Mouse (Mus musculus) retina, adult 2 months (tissue): ENCODE measurements around the gene Armc5.
A peak's percentile ranks its signal among the peaks of the same experiment; 100 is the strongest.

Source experiments
- DNase-seq: peaks from one replicate; pipeline ENCODE4 v3.0.0-alpha.2; 2012; ENCODE audit warnings: low read depth, low spot score

The Armc5 gene

DNA sequence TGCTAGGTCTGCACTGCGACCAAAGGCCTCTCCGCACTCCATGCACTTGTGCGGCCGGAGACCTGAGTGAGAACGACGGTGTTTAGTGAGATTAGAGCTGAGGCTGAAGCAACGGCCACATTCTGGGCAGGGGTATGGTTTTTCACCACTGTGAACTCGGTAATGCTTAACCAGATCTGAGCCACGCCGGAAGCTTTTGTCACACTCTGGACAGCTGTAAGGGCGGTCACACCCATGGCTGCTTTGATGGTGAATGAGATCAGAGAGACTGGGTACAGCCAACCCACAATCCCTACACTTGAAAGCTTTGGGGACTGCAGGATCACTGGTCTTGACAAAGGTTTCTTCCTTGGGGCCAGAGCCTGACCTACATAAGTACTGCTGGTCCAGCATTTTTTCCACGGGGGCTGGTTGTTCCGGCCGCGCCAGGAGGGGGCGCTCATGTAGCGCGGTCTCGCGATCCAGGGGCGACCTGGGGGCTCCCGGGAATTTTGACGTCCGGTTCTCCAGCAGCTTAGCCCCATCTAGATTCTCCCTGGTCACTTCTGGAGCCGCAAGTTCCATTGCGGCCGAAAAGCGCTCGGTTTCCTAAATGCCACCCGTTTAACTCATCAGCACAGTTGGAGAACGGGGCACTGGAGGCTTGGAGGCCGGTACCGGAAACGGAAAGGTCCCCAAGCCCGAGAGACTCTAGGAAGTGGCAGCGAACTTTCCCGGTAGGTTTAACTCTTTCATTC, at the start of gene Armc5:
Gene Armc5, plus strand, starts transcription at position 487 of the 737 bp plus-strand sequence.
- DNase-seq, result peak; percentile 56

DNA sequence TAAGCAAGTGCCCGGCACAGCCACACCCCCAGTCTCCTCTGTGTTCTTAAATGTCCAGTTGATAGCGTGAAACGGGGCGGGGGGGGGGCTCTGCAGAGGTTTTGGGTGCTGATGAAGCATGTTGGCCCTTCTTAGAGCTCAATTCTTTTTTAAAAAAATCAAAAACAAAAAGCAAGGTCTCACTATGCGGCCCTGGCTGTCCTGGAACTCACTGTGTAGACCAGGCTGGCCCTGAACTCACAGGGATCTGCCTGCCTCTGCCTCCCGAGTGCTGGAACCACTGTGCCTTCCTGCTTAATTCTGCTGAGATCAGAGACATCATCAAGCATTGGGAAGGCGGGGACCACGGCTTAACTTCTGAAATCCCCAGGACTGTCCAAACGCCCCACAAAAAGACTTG, 35.5 kb upstream of the Armc5 start:
- no peak for DNase-seq

DNA sequence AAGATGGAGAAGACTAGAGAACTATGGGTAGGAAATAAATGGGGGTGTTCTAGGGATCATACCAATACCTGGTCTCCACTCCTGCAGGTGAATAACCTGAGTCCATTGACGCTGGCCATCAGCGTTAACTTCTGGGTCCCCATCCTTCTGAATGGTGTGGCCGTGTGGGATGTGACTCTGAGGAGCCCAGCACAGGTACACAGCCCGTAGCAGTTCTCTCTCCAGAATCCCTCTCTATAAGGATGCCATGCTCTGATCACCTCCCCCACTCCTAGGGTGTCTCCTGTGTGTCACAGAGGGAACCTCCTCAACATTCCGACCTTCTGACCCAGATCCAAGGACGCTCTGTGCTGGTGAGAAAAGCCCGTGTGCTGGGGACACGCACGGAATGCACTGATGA, 34.1 kb upstream of the Armc5 start:
- no peak for DNase-seq

DNA sequence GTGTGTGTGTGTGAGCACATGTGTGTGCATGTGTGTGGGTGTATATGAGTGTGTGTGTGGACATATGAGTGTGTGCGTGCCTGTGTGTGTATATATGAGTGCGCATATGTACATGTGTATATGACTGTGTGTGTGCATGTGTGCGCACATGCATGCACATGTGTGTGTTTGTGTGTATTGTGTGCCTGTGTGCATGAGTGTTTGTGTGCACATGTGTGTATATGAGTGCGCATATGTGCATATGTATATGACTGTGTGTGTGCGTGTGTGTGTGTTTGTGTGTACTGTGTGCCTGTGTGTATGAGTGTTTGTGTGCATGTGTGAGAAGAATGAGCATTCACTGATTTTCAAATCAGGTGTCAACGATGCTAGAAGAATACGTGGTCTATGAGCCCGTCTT, 33.0 kb upstream of the Armc5 start:
- no peak for DNase-seq

DNA sequence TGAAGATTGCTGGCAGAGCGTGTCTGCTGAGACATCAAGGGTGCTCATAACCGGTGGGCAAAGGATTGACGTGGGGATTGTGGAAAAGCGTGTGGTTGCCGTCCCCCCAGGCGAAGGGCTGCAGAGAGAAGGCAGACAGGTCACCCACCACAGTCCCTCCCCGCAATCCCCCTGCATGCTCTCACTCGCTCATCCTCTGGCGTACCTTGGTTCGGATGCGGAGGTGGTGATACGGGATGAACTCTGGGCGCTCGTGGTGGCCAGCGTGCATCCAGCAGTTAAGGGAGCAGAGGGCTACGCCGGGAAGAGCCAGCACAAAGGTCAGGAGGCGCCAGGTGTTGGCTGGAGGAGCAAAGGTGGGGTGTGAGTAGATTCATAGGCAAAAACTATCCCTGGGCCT, 31.4 kb upstream of the Armc5 start:
- DNase-seq, result no peak

DNA sequence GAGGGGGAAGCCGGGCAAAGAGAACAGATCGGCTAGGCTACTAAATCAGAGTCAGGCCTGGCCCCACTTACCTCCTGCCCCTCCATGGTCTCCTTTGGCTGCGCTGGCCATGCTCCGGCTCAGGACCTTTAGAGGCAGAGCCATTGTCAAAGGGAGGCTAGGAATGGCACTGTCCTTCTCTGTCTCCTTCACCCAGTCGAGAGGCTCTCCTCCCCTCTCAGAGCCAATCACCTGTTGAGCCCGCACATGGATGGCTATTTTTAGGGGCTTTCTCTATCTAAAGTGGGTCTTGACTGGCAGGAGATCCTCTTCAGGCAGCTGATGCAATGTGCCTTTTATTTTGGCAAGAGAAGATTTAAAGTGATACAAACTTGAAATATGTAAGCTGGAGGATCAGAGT, 31.0 kb upstream of the Armc5 start, which contains the start of gene Cox6a2:
Gene Cox6a2, minus strand, starts transcription at position 236 of the 400 bp plus-strand sequence.
- no peak for DNase-seq

DNA sequence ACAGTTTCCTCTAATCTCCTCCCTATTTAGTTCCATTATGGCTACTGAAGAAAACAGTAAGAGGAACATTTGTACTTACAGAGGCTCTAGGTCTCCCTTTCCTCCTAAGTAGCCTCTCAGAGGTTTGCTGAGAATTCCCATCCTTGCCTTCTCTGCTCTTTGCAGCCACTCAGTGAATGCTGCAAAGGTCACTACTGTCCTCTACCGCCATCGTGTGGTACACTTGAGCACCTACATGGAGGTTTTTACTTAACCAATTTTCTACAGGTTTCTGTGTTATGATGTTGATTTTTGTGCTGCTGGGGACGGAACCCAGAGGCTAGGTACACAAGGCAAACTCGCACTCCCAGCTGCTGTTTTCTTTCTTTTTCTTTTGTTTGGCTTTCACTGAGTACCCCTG, 29.0 kb upstream of the Armc5 start:
- peak; percentile 25 for DNase-seq

DNA sequence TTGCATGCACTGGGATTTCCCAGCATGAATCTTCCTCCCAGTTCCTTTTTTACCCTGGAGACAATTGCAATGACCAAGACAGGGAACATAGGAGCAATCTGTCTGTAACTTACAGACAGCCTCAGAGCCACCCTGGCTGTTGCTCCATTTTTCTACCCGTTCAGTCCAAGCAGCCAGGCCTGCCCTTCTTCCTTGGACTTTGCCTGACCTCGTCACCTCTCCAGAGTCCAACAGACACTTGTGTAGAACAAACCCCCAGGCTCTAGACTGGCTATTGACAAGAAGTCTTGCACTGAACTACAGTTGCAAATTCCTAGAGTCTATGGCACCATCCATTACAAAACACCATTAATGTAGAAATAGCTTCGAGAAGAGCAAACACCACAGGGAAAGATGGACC, 27.3 kb upstream of the Armc5 start:
- no peak for DNase-seq

DNA sequence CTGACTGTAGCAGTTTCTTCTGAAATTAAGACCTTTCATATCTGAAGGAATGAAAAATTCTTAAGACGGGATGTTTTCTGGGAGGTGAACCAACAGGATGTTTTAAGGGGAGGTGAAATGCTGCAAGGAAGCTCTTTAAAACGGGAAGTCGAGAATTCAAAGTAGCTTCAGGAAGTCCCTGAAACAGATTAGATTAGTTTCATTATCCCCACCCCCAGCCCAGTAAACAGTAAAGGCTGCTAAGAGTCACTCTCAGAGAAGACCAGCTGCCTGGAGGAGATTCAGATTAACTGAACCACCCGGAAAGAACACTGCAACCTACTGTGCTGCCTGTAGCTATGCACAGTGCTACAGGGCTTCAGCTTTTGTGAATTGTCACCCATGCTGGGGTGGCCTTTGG, 17.2 kb upstream of the Armc5 start:
- DNase-seq, result no peak

DNA sequence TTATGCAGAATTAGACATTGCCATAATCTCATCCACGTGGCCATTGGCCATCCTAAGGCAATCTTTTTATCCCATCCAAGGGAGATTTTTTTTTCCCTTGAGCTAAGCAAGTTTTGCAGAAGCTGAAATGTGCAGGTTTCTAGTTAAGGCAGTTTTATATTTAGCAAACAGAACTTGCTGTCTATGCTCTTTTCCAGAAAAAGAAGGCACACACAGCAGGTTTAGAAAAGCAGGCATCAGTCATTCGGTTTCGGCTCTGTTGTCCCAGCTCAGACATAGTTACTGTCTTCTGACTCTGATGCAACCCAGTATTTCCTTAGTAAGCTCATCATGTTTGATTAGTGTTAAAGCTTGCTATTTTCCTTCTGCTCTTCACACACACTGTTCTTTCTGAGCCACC, 16.2 kb upstream of the Armc5 start:
- DNase-seq, result no peak

DNA sequence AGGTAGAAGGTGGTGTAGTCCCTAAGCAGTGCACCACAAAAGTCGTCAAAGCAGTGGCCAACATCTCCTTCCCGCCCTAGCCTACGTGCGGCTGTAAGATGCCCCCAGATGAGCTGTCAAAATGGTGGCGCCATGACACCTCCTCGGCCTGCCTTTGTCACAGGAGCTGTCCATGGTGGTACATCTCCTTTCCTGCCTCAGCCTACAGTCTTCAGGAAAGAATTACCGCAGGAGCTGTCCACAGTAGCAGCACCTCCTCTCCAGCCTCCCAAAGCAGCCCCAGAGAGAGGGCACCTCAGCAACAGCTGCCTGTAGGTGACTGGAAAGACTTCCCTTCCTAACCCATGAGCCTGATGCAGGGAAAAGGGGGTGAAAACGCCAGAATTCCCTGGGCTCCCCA, 5.4 kb upstream of the Armc5 start:
- DNase-seq, result no peak

DNA sequence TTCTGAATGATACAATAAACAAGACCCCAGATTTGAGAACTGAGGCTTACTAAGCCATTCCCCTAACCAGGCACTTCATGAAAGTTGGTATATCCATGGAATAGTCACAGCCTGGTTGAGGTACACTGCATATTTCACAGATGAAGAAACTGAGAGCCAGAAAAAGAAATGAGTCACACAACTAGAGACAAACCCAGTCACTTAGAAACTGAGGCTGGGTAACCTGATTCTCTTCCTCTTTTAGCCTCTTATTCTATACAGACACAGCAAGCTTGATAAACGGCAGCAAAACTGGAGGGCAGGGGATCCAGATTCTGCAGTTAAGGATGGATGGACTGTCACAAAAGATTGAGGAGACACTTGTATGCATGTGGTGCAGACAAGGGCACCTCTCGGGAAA, 2.3 kb upstream of the Armc5 start:
- DNase-seq, result no peak

DNA sequence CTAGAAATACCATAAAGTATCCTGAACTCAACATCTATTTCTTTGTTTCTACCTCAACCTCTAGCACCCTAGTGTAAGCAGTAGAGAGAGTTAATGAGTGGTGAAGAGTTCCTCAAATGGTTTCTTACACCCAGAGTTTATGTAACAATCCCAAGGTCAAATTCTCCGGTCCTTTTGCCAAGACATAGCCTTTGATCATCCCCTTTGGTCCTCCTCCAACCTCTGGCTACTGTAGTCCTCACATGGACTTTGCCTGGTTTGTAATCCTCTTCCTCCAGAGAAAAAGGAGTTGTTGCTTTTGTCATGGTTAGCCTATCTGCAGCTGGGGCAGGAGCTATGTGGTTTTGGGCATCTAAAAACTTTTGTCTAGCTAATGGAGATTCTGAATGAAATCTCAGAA, 1.7 kb upstream of the Armc5 start:
- no peak for DNase-seq

DNA sequence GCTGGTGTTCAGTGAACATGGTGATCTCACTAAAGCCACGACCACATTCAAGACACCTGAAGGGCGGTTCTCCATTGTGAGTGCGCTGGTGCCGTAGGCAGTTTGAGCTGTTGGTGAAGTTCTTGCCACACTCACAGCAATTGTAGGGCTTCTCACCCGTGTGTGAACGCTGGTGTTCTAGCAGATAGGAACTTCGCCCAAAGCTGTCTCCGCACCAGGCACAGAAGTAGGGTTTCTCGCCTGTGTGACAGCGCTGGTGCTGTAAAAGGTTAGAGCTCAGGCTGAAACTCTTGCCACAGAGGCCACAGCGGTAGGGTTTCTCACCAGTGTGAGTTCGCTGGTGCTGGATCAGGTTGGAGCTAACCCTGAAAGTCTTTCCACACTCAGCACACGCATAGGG, 716 bp upstream of the Armc5 start:
- no peak for DNase-seq

DNA sequence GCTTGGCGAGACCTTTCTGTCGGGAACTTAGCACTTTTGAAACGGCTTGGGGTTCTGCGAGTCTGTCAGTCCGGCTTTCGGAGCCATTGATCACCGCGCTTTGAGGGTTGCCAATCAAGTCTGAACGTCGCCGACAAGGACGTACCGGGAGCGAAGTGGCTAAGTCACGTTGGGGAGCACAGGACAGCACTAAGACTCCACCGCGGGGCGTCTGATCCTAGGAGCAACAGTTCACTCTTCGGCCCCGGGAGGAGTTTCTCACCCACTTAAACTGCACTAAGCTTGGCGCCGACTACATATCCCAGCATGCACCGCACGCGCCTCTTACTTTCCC, 418 bp downstream of the Armc5 start:
- DNase-seq, result no peak

DNA sequence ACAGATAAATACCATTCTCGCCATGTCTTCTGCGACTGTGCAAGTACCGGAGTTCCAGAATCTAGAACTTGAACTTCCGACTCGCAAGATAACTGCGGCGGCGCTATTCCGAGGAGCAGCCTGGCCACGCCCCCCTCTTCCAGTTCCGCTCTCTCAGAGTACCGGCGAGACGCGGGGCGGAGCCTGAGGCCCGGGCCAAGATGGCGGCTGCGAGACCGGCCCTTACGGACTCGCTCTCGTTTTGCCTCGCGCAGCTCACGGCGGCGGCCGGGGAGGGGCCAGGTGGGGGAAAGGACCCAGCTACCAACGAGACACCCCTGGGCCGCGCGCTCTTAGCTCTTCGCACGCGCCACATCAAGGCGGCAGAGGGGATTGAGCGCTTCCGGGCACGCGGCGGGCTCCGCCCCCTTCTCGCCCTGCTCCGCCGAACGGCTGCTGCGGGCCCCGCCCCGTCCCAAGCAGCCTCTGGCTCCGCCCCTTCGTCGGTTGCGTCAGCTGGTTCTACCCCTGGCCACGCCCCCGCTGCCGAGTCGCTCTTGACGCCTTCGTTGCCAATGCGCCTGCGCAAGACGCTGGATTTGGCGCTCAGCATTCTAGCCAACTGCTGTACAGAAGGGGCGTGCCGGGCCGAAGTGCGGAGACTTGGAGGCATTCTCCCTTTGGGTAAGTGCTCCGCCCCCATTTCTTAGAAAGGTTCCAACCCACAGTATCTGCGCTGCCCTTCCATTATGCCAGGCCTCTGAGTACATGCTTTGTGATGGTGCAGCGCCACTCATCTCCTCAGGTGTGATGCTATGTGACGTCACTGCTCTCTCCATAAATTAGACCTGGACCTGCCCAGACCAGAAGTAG, 1.0 kb downstream of the Armc5 start, which contains the start of gene 9130023H24Rik:
Gene 9130023H24Rik, minus strand, starts transcription at position 105 of the 852 bp plus-strand sequence.
- DNase-seq, result peak; percentile 99

DNA sequence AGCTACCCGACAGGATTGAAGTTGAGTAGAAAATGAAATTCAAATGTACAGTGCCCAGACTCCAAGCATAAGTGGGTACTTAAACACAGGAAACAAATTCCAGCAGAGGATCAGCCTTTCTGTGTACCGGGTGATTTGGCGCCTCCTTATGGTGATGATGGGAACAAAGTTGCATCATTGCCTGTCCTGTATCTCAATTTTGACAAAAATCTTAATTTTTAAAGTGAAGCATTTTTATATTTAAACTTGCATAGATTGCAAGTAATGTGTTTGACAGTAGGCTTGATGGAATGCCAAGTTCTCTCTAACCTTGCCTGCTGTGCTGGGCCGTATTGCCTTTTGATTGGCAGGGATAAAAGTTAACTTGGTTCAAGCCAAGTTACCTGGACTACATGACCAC, 1.8 kb downstream of the Armc5 start:
- no peak for DNase-seq

DNA sequence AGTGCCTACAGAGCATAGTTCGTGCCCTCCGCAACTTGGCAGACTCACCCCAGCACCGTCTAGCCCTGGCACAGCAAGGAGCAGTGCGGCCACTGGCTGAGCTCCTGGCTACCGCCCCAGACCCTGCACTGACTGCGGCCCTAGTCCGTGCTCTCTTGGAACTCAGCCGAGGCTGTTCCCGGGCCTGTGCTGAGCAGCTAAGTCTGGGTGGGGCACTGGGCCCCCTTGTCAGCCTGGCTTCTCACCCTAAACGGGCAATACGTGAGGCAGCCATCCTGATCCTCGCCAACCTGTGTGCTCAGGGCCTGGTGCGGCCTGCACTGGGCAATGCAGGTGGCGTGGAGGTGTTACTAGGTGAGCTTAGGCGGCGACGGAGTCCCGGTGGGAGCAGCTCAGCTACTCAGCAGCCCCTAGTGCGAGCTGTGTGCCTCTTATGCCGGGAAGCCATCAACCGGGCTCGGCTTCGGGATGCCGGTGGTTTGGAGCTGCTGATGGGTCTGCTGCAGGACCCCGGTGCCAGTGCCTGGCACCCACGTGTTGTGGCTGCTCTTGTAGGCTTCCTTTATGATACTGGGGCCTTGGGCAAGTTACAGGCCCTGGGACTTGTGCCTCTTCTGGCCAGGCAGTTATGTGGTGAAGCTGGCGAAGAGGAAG, 3.1 kb downstream of the Armc5 start:
- DNase-seq, result no peak

DNA sequence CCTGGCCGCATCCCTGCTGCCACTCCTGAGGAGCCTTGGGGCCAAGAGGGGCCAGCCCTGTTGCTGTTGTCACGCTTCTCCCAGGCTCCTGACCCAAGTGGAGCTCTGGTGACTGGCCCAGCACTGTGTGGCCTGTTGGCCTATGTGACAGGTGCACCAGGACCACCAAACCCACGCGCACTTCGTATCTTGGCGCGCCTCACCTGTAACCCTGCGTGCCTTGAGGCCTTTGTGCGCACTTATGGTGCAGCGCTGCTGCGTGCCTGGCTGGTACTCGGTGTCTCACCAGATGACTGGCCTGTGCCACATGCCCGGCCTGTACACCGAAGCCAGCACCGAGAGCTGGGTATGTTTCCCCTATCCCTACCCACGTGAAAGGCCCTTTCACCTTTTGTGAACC, 5.2 kb downstream of the Armc5 start:
- no peak for DNase-seq

DNA sequence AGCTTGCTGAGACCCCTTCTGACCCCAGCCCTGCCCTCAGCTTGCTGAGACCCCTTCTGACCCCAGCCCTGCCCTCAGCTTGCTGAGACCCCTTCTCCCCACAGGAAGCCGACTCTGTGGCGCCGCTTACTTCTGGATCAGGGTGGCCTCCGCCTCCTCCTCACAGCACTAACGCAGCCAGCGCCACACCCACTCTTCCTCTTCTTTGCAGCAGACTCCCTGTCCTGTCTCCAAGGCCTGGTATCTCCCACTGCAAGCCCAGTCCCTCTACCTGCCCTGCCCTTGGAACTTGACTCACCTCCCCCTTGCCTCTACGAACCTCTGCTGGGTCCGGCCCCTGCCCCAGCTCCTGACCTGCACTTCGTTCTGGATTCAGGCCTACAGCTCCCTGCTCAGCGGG, 6.8 kb downstream of the Armc5 start:
- DNase-seq, result no peak

DNA sequence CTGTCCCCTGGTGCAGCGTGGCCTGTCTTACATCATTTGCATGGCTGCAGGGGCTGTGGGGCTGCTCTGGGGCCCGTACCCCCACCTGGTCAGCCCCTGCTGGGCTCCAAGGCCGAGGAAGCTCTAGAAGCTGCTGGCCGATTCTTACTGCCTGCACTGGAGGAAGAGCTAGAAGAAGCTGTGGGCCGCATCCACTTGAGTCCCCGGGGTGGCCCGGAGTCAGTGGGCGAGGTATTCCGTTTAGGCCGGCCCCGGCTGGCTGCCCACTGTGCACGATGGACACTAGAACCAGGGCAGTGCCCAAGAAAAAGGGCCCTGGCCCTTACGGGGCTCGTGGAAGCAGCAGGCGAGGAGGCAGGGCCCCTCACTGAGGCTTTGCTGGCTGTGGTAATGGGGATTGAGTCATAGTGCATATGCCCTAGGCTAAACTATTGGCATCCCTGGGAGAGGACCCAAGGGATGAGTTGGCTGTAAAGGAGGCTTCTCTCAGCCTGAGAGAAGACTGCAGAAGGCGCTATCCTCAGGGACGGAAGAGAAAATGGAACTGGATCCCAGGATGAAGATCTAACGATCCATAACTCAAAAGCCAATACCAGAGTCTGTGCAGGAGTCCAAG, 7.4 kb downstream of the Armc5 start:
- no peak for DNase-seq

DNA sequence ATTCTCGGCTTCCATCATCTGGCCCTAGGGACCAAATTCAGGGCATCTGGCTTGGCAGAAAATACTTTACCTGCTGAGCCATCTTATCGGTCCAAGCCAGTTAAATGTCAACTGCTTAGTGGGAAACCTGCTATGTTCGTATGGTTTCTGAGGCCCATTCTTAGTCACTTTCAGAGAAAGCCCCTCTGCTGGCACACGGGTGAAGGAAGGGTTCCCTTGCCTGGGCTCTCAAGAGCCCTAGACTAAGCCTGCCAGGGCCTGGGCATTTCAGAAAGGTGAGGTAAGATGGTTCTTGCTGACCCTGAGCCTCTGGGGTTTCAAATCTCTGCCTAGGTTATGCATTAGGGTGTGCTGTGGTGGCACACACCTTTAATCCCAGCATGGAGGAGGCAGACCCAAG, 8.4 kb downstream of the Armc5 start:
- DNase-seq, result no peak
